Mouse (Mus musculus): Measurements from ENCODE around the gene Hist1h4c. TPM values are rescaled to one million over a fixed set of nuclear protein-coding genes. Genes with fewer than 3 reads are reported as not detected.

Hist1h4c gene
- total and polyA plus RNA-seq, 2 experiments from 2014 or later, result 2.2 to 622 TPM

- no peak overlapping the region for H3K9ac ChIP-seq (replicated peaks; ENCODE audit: low read length, poor library complexity, severe bottlenecking)
- H3K36me3 ChIP-seq (ENCODE audit: insufficient read depth, low read length), result no peaks in the 10 kb centered on the region
- DNase-seq (ENCODE audit: low spot score) (no peak), ATAC-seq (ENCODE audit: low FRiP score) (no peak)
- H3K4me3 ChIP-seq (ENCODE audit: low read depth, low read length), result no peak overlapping the region
- H3K4me2 ChIP-seq (ENCODE audit: low read depth, low read length, poor library complexity, severe bottlenecking), result no peak overlapping the region
- no peaks in the 10 kb centered on the region for H3K9me3 ChIP-seq (ENCODE audit: low read length)
- H3K4me1 ChIP-seq (ENCODE audit: insufficient read depth, low read length), result no peaks in the 10 kb centered on the region
- 62% methylated on average over 11 of the region's 11 CpGs for WGBS
- H3K27ac ChIP-seq (ENCODE audit: low read depth, low read length), result no peak overlapping the region
- no peak for TF ChIP-seq CTCF (IDR thresholded peaks at IDR 0.05)
- H3K27me3 ChIP-seq (ENCODE audit: insufficient read depth, low read length), result no peaks in the 10 kb centered on the region
Observed at GRCm38 (mm10) chr13:23717176-23717575, 18.9 kb upstream of the Hist1h4c start.

- H3K36me3 ChIP-seq (ENCODE audit: insufficient read depth, low read length), result no peaks in the 10 kb centered on the region
- WGBS, result 91% methylated on average over 5 of the region's 5 CpGs
- no peaks in the 10 kb centered on the region for H3K4me1 ChIP-seq (ENCODE audit: insufficient read depth, low read length)
- H3K4me2 ChIP-seq (ENCODE audit: low read depth, low read length, poor library complexity, severe bottlenecking), result no peak overlapping the region
- no peaks in the 10 kb centered on the region for H3K9me3 ChIP-seq (ENCODE audit: low read length)
- no peak overlapping the region for H3K4me3 ChIP-seq (ENCODE audit: low read depth, low read length)
- no peaks in the 10 kb centered on the region for H3K27me3 ChIP-seq (ENCODE audit: insufficient read depth, low read length)
- TF ChIP-seq CTCF (IDR thresholded peaks at IDR 0.05), result no peak
- H3K9ac ChIP-seq (replicated peaks; ENCODE audit: low read length, poor library complexity, severe bottlenecking), result no peak overlapping the region
- DNase-seq (ENCODE audit: low spot score), result no peak
- no peak for ATAC-seq (ENCODE audit: low FRiP score)
- H3K27ac ChIP-seq (ENCODE audit: low read depth, low read length), result no peak overlapping the region
Observed at GRCm38 (mm10) chr13:23716261-23717042, 18.2 kb upstream of the Hist1h4c start.

GRCm38 (mm10) chr13:23710374-23711089 lies 12.3 kb upstream of the Hist1h4c start, which contains the start of gene Hfe:
Gene Hfe, minus strand, starts transcription at chr13:23710854.
- Histone ChIP-seq H3K9ac (replicated peaks; ENCODE audit: low read length, poor library complexity, severe bottlenecking) (peak within 1 kb of the TSS; percentile 50), H3K4me3 (ENCODE audit: low read depth, low read length) (peak within 1 kb of the TSS; percentile 36), H3K36me3 (ENCODE audit: insufficient read depth, low read length) (no peaks in the 10 kb centered on the region), H3K4me2 (ENCODE audit: low read depth, low read length, poor library complexity, severe bottlenecking) (peak within 1 kb of the TSS; percentile 55), H3K27ac (ENCODE audit: low read depth, low read length) (0 out of 2 replicates have a peak within 1 kb of the TSS, but pooled peaks have one; percentile 18), H3K9me3 (ENCODE audit: low read length) (no peaks in the 10 kb centered on the region), H3K4me1 (ENCODE audit: insufficient read depth, low read length) (no peaks in the 10 kb centered on the region), H3K27me3 (ENCODE audit: insufficient read depth, low read length) (no peaks in the 10 kb centered on the region)
- TF ChIP-seq CTCF (IDR thresholded peaks at IDR 0.05), result no peak
- DNase-seq (ENCODE audit: low spot score) (peak; percentile 15), ATAC-seq (ENCODE audit: low FRiP score) (0 out of 2 replicates have a peak, but pooled peaks have one; percentile 44)
- WGBS, result 4% methylated on average over 17 of the region's 17 CpGs

- peak overlapping the region; percentile 50 for H3K9ac ChIP-seq (replicated peaks; ENCODE audit: low read length, poor library complexity, severe bottlenecking)
- H3K36me3 ChIP-seq (ENCODE audit: insufficient read depth, low read length), result no peaks in the 10 kb centered on the region
- H3K27ac ChIP-seq (ENCODE audit: low read depth, low read length), result no peak overlapping the region
- TF ChIP-seq CTCF (IDR thresholded peaks at IDR 0.05), result no peak
- H3K27me3 ChIP-seq (ENCODE audit: insufficient read depth, low read length), result no peaks in the 10 kb centered on the region
- 26% methylated on average over 14 of the region's 15 CpGs for WGBS
- peak overlapping the region; percentile 55 for H3K4me2 ChIP-seq (ENCODE audit: low read depth, low read length, poor library complexity, severe bottlenecking)
- peak; percentile 5 for DNase-seq (ENCODE audit: low spot score)
- no peaks in the 10 kb centered on the region for H3K9me3 ChIP-seq (ENCODE audit: low read length)
- no peak for ATAC-seq (ENCODE audit: low FRiP score)
- H3K4me3 ChIP-seq (ENCODE audit: low read depth, low read length), result peak overlapping the region; percentile 36
- H3K4me1 ChIP-seq (ENCODE audit: insufficient read depth, low read length), result no peaks in the 10 kb centered on the region
Observed at GRCm38 (mm10) chr13:23709714-23710373, 11.6 kb upstream of the Hist1h4c start.

GRCm38 (mm10) chr13:23708654-23709053 lies 10.4 kb upstream of the Hist1h4c start:
- TF ChIP-seq CTCF (IDR thresholded peaks at IDR 0.05), result no peak
- no peak overlapping the region for H3K4me3 ChIP-seq (ENCODE audit: low read depth, low read length)
- H3K4me2 ChIP-seq (ENCODE audit: low read depth, low read length, poor library complexity, severe bottlenecking), result no peak overlapping the region
- no peak for ATAC-seq (ENCODE audit: low FRiP score)
- H3K9me3 ChIP-seq (ENCODE audit: low read length), result no peaks in the 10 kb centered on the region
- no peak overlapping the region for H3K27ac ChIP-seq (ENCODE audit: low read depth, low read length)
- 83% methylated on average over 4 of the region's 4 CpGs for WGBS
- no peaks in the 10 kb centered on the region for H3K27me3 ChIP-seq (ENCODE audit: insufficient read depth, low read length)
- no peaks in the 10 kb centered on the region for H3K4me1 ChIP-seq (ENCODE audit: insufficient read depth, low read length)
- no peak overlapping the region for H3K9ac ChIP-seq (replicated peaks; ENCODE audit: low read length, poor library complexity, severe bottlenecking)
- H3K36me3 ChIP-seq (ENCODE audit: insufficient read depth, low read length), result no peaks in the 10 kb centered on the region
- DNase-seq (ENCODE audit: low spot score), result no peak

Data from midbrain, postnatal 0 days (tissue).